Mouse (Mus musculus): Measurements from ENCODE around the gene Gm11077.

DNA sequence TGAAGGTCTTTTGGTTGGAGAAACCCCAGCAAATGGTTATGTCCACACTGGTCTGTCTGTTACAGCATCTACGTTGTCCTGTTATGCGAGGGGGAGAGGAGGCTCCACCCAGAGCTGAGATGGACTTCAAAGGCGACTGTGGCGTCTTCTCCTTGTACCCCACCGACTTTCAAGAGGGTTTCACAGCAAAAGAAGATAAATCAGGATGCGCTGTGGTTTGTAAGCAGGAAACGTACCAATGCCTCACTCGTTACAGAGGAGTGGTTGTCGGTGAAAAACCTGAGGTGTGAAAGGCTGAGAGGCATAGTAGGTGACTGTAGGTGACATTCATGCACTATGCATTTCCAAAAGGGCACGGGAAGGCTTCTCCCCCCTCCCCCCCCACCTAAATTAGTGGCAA is 7.0 kb upstream of the Gm11077 start:
- TF ChIP-seq CTCF (IDR thresholded peaks at IDR 0.05; ENCODE audit: low read depth) (no peak), EP300 (IDR thresholded peaks at IDR 0.05; ENCODE audit: low read depth) (no peak)

Measured in liver, embryonic 14.5 days (tissue).